Mouse (Mus musculus): ENCODE results near the gene Rab7b. TPM values are rescaled to one million over a fixed set of nuclear protein-coding genes. Genes with fewer than 3 reads are reported as not detected.

Rab7b gene
- polyA plus RNA-seq, 1 experiment from 2014 or later, result 12.5 TPM

- Histone ChIP-seq H3K4me3 (replicated peaks; ENCODE audit: low read length) (no peak overlapping the region), H3K36me3 (ENCODE audit: control insufficient read depth, insufficient read depth, low read length) (no peaks in the 10 kb centered on the region), H3K27me3 (ENCODE audit: control insufficient read depth, insufficient read depth, low read length) (no peaks in the 10 kb centered on the region; the same call in 1 of the 2 replicates), H3K9me3 (replicated peaks; ENCODE audit: control insufficient read depth, low read length) (no peaks in the 10 kb centered on the region), H3K9ac (ENCODE audit: low read length) (no peak overlapping the region), H3K27ac (ENCODE audit: low read length) (no peak overlapping the region; the same call in 1 of the 2 replicates), H3K4me2 (ENCODE audit: low read depth, low read length) (no peak overlapping the region), H3K4me1 (ENCODE audit: control insufficient read depth, insufficient read depth, low read length) (no peaks in the 10 kb centered on the region; the same call in 1 of the 2 replicates)
- 74% methylated on average over 7 of the region's 7 CpGs for WGBS
- ATAC-seq (ENCODE audit: insufficient read depth, low FRiP score), result no peak
Observed at GRCm38 (mm10) chr1:131660716-131661472, 27.6 kb upstream of the Rab7b start.

GRCm38 (mm10) chr1:131661749-131662148 lies 26.7 kb upstream of the Rab7b start:
- Histone ChIP-seq H3K9ac (ENCODE audit: low read length) (peak overlapping the region; percentile 54), H3K4me1 (ENCODE audit: control insufficient read depth, insufficient read depth, low read length) (no peaks in the 10 kb centered on the region; the same call in 1 of the 2 replicates), H3K4me3 (replicated peaks; ENCODE audit: low read length) (peak overlapping the region; percentile 28), H3K27me3 (ENCODE audit: control insufficient read depth, insufficient read depth, low read length) (no peaks in the 10 kb centered on the region; the same call in 1 of the 2 replicates), H3K4me2 (ENCODE audit: low read depth, low read length) (peak overlapping the region; percentile 30), H3K27ac (ENCODE audit: low read length) (no peak overlapping the region), H3K9me3 (replicated peaks; ENCODE audit: control insufficient read depth, low read length) (no peaks in the 10 kb centered on the region), H3K36me3 (ENCODE audit: control insufficient read depth, insufficient read depth, low read length) (no peaks in the 10 kb centered on the region)
- ATAC-seq (ENCODE audit: insufficient read depth, low FRiP score), result peak; percentile 89
- WGBS, result 54% methylated on average over 3 of the region's 3 CpGs

GRCm38 (mm10) chr1:131663286-131663995 lies 25.1 kb upstream of the Rab7b start:
- Histone ChIP-seq H3K27ac (ENCODE audit: low read length) (no peak overlapping the region), H3K4me3 (replicated peaks; ENCODE audit: low read length) (no peak overlapping the region), H3K27me3 (ENCODE audit: control insufficient read depth, insufficient read depth, low read length) (no peaks in the 10 kb centered on the region; the same call in 1 of the 2 replicates), H3K9me3 (replicated peaks; ENCODE audit: control insufficient read depth, low read length) (no peaks in the 10 kb centered on the region), H3K4me1 (ENCODE audit: control insufficient read depth, insufficient read depth, low read length) (no peaks in the 10 kb centered on the region), H3K36me3 (ENCODE audit: control insufficient read depth, insufficient read depth, low read length) (no peaks in the 10 kb centered on the region), H3K4me2 (ENCODE audit: low read depth, low read length) (peak overlapping the region; percentile 13; the same call in 1 of the 2 replicates), H3K9ac (ENCODE audit: low read length) (no peak overlapping the region)
- ATAC-seq (ENCODE audit: insufficient read depth, low FRiP score), result no peak
- 82% methylated on average over 9 of the region's 9 CpGs for WGBS

GRCm38 (mm10) chr1:131664136-131664535 lies 24.4 kb upstream of the Rab7b start:
- Histone ChIP-seq H3K27me3 (ENCODE audit: control insufficient read depth, insufficient read depth, low read length) (no peaks in the 10 kb centered on the region; the same call in 1 of the 2 replicates), H3K27ac (ENCODE audit: low read length) (no peak overlapping the region), H3K9ac (ENCODE audit: low read length) (no peak overlapping the region), H3K4me1 (ENCODE audit: control insufficient read depth, insufficient read depth, low read length) (no peaks in the 10 kb centered on the region), H3K36me3 (ENCODE audit: control insufficient read depth, insufficient read depth, low read length) (no peaks in the 10 kb centered on the region), H3K9me3 (replicated peaks; ENCODE audit: control insufficient read depth, low read length) (no peaks in the 10 kb centered on the region), H3K4me3 (replicated peaks; ENCODE audit: low read length) (no peak overlapping the region), H3K4me2 (ENCODE audit: low read depth, low read length) (no peak overlapping the region)
- 85% methylated on average over 5 of the region's 5 CpGs for WGBS
- no peak for ATAC-seq (ENCODE audit: insufficient read depth, low FRiP score)

GRCm38 (mm10) chr1:131665886-131666285 lies 22.6 kb upstream of the Rab7b start:
- WGBS, result 65% methylated on average over 1 of the region's 1 CpGs
- no peaks in the 10 kb centered on the region for H3K9me3 ChIP-seq (replicated peaks; ENCODE audit: control insufficient read depth, low read length)
- no peaks in the 10 kb centered on the region for H3K4me1 ChIP-seq (ENCODE audit: control insufficient read depth, insufficient read depth, low read length)
- H3K4me3 ChIP-seq (replicated peaks; ENCODE audit: low read length), result no peak overlapping the region
- no peak overlapping the region for H3K4me2 ChIP-seq (ENCODE audit: low read depth, low read length)
- H3K27ac ChIP-seq (ENCODE audit: low read length), result no peak overlapping the region
- no peaks in the 10 kb centered on the region for H3K36me3 ChIP-seq (ENCODE audit: control insufficient read depth, insufficient read depth, low read length)
- ATAC-seq (ENCODE audit: insufficient read depth, low FRiP score), result no peak
- no peaks in the 10 kb centered on the region for H3K27me3 ChIP-seq (ENCODE audit: control insufficient read depth, insufficient read depth, low read length)
- no peak overlapping the region for H3K9ac ChIP-seq (ENCODE audit: low read length)

GRCm38 (mm10) chr1:131671113-131671512 lies 17.4 kb upstream of the Rab7b start:
- Histone ChIP-seq H3K9me3 (replicated peaks; ENCODE audit: control insufficient read depth, low read length) (no peaks in the 10 kb centered on the region), H3K9ac (ENCODE audit: low read length) (no peak overlapping the region), H3K36me3 (ENCODE audit: control insufficient read depth, insufficient read depth, low read length) (no peaks in the 10 kb centered on the region), H3K4me2 (ENCODE audit: low read depth, low read length) (no peak overlapping the region), H3K27me3 (ENCODE audit: control insufficient read depth, insufficient read depth, low read length) (no peaks in the 10 kb centered on the region), H3K27ac (ENCODE audit: low read length) (no peak overlapping the region), H3K4me3 (replicated peaks; ENCODE audit: low read length) (no peak overlapping the region), H3K4me1 (ENCODE audit: control insufficient read depth, insufficient read depth, low read length) (no peaks in the 10 kb centered on the region)
- ATAC-seq (ENCODE audit: insufficient read depth, low FRiP score), result no peak
- WGBS, result 84% methylated on average over 8 of the region's 8 CpGs

GRCm38 (mm10) chr1:131672361-131672760 lies 16.1 kb upstream of the Rab7b start:
- H3K4me1 ChIP-seq (ENCODE audit: control insufficient read depth, insufficient read depth, low read length), result no peaks in the 10 kb centered on the region
- no peak overlapping the region for H3K4me3 ChIP-seq (replicated peaks; ENCODE audit: low read length)
- H3K36me3 ChIP-seq (ENCODE audit: control insufficient read depth, insufficient read depth, low read length), result no peaks in the 10 kb centered on the region
- no peaks in the 10 kb centered on the region for H3K9me3 ChIP-seq (replicated peaks; ENCODE audit: control insufficient read depth, low read length)
- ATAC-seq (ENCODE audit: insufficient read depth, low FRiP score), result no peak
- no peak overlapping the region for H3K9ac ChIP-seq (ENCODE audit: low read length)
- H3K4me2 ChIP-seq (ENCODE audit: low read depth, low read length), result no peak overlapping the region
- H3K27ac ChIP-seq (ENCODE audit: low read length), result no peak overlapping the region
- no peaks in the 10 kb centered on the region for H3K27me3 ChIP-seq (ENCODE audit: control insufficient read depth, insufficient read depth, low read length)
- WGBS, result 79% methylated on average over 7 of the region's 7 CpGs

- Histone ChIP-seq H3K9ac (ENCODE audit: low read length) (no peak overlapping the region), H3K27me3 (ENCODE audit: control insufficient read depth, insufficient read depth, low read length) (no peaks in the 10 kb centered on the region), H3K9me3 (replicated peaks; ENCODE audit: control insufficient read depth, low read length) (no peaks in the 10 kb centered on the region), H3K4me1 (ENCODE audit: control insufficient read depth, insufficient read depth, low read length) (no peaks in the 10 kb centered on the region), H3K36me3 (ENCODE audit: control insufficient read depth, insufficient read depth, low read length) (no peaks in the 10 kb centered on the region), H3K4me2 (ENCODE audit: low read depth, low read length) (no peak overlapping the region), H3K27ac (ENCODE audit: low read length) (no peak overlapping the region), H3K4me3 (replicated peaks; ENCODE audit: low read length) (no peak overlapping the region)
- no peak for ATAC-seq (ENCODE audit: insufficient read depth, low FRiP score)
- WGBS, result 84% methylated on average over 5 of the region's 5 CpGs
Observed at GRCm38 (mm10) chr1:131679644-131680043, 8.9 kb upstream of the Rab7b start.

GRCm38 (mm10) chr1:131687739-131688138 lies 756 bp upstream of the Rab7b start:
- no peaks in the 10 kb centered on the region for H3K9me3 ChIP-seq (replicated peaks; ENCODE audit: control insufficient read depth, low read length)
- ATAC-seq (ENCODE audit: insufficient read depth, low FRiP score), result no peak
- H3K27me3 ChIP-seq (ENCODE audit: control insufficient read depth, insufficient read depth, low read length), result no peaks in the 10 kb centered on the region
- no peak overlapping the region for H3K4me3 ChIP-seq (replicated peaks; ENCODE audit: low read length)
- 94% methylated on average over 2 of the region's 2 CpGs for WGBS
- H3K36me3 ChIP-seq (ENCODE audit: control insufficient read depth, insufficient read depth, low read length), result no peaks in the 10 kb centered on the region
- no peak overlapping the region for H3K9ac ChIP-seq (ENCODE audit: low read length)
- no peak overlapping the region for H3K27ac ChIP-seq (ENCODE audit: low read length)
- H3K4me1 ChIP-seq (ENCODE audit: control insufficient read depth, insufficient read depth, low read length), result peaks cover 12% of the 10 kb centered on the region
- no peak overlapping the region for H3K4me2 ChIP-seq (ENCODE audit: low read depth, low read length)
